Mouse (Mus musculus) testis, adult 2 months (tissue): ENCODE measurements around the gene Caln1.

Source experiments
- CTCF ChIP-seq: fragments of 200-500 bp; IDR thresholded peaks from 2 replicates; pipeline ENCODE4 v1.5.1; 2012; ENCODE audit warnings: low read depth, mild to moderate bottlenecking, inconsistent platforms, low read length, moderate library complexity; ENCODE audit not compliant: control insufficient read depth, insufficient read depth, insufficient replicate concordance
- POLR2A ChIP-seq: fragments of 200-500 bp; IDR thresholded peaks from 2 replicates; pipeline ENCODE4 v1.6.1; 2012; ENCODE audit warnings: low read depth, mild to moderate bottlenecking, inconsistent platforms, low read length, moderate library complexity; ENCODE audit not compliant: control insufficient read depth

DNA sequence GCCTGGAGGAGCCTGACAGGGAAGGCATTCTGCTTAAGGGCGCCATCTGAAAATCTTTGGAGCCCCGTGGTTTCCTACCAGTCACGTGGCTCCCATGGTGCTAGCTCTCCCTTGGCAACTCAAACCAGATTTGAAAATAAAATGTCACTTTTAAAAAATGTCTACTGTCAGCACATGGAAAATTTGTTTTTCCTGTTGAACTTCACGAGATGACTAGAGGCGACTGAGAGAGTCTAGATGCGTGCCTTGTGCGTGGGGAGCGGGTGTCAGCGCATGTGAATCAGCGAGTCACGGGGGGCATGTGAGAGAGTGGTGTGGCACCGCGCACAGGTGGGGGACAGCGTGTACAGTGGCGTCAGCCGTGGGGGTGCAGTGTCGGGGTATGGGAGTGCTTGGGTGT, 42.3 kb downstream of the Caln1 start:
- no peak for TF ChIP-seq CTCF
- TF ChIP-seq POLR2A, result no peak
